Comparison of ENCODE assay signal across 15 mouse cellular contexts in the genomic region with DNA sequence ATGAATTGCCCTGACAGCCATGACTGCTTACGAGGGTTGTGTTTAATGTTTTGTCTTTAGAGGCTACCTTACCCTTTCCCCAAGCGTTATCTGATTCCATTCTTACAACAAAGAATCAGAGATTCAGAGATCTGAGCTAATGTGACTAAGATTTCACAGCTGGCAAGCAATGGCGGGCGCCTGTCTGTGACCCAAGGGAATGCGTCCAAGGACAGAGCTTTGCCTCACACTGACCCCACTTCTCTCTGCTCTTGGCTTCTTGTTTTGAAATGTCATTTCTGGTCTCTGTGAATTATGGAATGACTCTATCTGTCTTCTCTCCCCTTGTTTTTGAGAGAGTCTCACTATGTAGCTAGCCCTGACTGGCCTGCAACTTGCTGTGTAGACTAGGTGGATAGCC. TPM values are rescaled to one million over a fixed set of nuclear protein-coding genes. Genes with fewer than 3 reads are reported as not detected.
DNase-seq lines count a peak whose midpoint lies in the region; ATAC-seq lines count a peak whose summit lies in the region.
"Had no signal": no experiment of that assay in that cellular context is flagged by ENCODE, and none has a peak within 500 bp of the region (broad histone marks: within the 10 kb centered on the region; RNA-seq: fewer than 3 reads in every experiment).

No protein-coding gene starts in this region.

- no peak overlapping the region for H3K4me2 ChIP-seq in embryonic facial prominence, embryonic 12.5 days (replicated peaks)
- H3K4me2 ChIP-seq: forebrain, embryonic 13.5 days; heart, embryonic 13.5 days; limb, embryonic 12.5 days; stomach, embryonic 15.5 days had no signal

- no peaks in the 10 kb centered on the region for H3K36me3 ChIP-seq in embryonic facial prominence, embryonic 12.5 days
- no peaks in the 10 kb centered on the region for H3K36me3 ChIP-seq in embryonic facial prominence, embryonic 10.5 days (replicated peaks)
- H3K36me3 ChIP-seq: heart, embryonic 13.5 days; limb, embryonic 12.5 days; stomach, embryonic 15.5 days had no signal

- no peak for ATAC-seq in embryonic facial prominence, embryonic 12.5 days (ENCODE audit: insufficient number of reproducible peaks, insufficient read depth, low FRiP score, low TSS enrichment)
- ATAC-seq: forebrain, embryonic 13.5 days; inflammation-experienced regulatory T-cells, adult 6 months had no signal

- no peak overlapping the region for H3K4me3 ChIP-seq in embryonic facial prominence, embryonic 12.5 days
- no peak overlapping the region for H3K4me3 ChIP-seq in embryonic facial prominence, embryonic 10.5 days
- H3K4me3 ChIP-seq: forebrain, embryonic 13.5 days; heart, embryonic 13.5 days; layer of hippocampus, adult 2 months; limb, embryonic 12.5 days; stomach, embryonic 15.5 days had no signal

- H3K4me1 ChIP-seq in embryonic facial prominence, embryonic 12.5 days, result peaks cover 30% of the 10 kb centered on the region
- H3K4me1 ChIP-seq in embryonic facial prominence, embryonic 10.5 days, result peaks cover 39% of the 10 kb centered on the region

- no peak overlapping the region for H3K9ac ChIP-seq in embryonic facial prominence, embryonic 12.5 days
- H3K9ac ChIP-seq: forebrain, embryonic 13.5 days; heart, embryonic 13.5 days; limb, embryonic 12.5 days; stomach, embryonic 15.5 days had no signal

- WGBS in embryonic facial prominence, embryonic 12.5 days, result 59% methylated on average over 5 of the region's 5 CpGs
- 70% methylated on average over 5 of the region's 5 CpGs for WGBS in embryonic facial prominence, embryonic 10.5 days

- no peaks in the 10 kb centered on the region for H3K27me3 ChIP-seq in embryonic facial prominence, embryonic 12.5 days
- no peaks in the 10 kb centered on the region for H3K27me3 ChIP-seq in embryonic facial prominence, embryonic 10.5 days (replicated peaks; ENCODE audit: low read depth, poor library complexity, severe bottlenecking)
- H3K27me3 ChIP-seq: forebrain, embryonic 13.5 days; heart, embryonic 13.5 days; limb, embryonic 12.5 days; stomach, embryonic 15.5 days had no signal

- no peak for DNase-seq in embryonic facial prominence, embryonic 10.5 days (ENCODE audit: low spot score)
- peak; percentile 42 for DNase-seq in kidney, postnatal 10 days
- no peak for DNase-seq in kidney, adult 8-10 months
- DNase-seq in adrenal gland, adult 2 months, result peak; percentile 86
- peak; percentile 54 for DNase-seq in lung, postnatal 10 days
- no peak for DNase-seq in embryo, embryonic 10 days (ENCODE audit: low spot score)
- no peak for DNase-seq in heart, postnatal 25 days (ENCODE audit: low spot score)
- DNase-seq: cerebellum, adult 18-20 months had no signal

- intact Hi-C loops in heart, postnatal 25 days (cut with DNase I), result no loop called here

- no peaks in the 10 kb centered on the region for H3K9me3 ChIP-seq in embryonic facial prominence, embryonic 12.5 days
- H3K9me3 ChIP-seq in embryonic facial prominence, embryonic 10.5 days, result no peaks in the 10 kb centered on the region
- H3K9me3 ChIP-seq: forebrain, embryonic 13.5 days; heart, embryonic 13.5 days; limb, embryonic 12.5 days; stomach, embryonic 15.5 days had no signal

- H3K27ac ChIP-seq in embryonic facial prominence, embryonic 12.5 days, result 0 out of 2 replicates have a peak overlapping the region, but pooled peaks have one; percentile 31
- no peak overlapping the region for H3K27ac ChIP-seq in embryonic facial prominence, embryonic 10.5 days (replicated peaks)
- H3K27ac ChIP-seq: forebrain, embryonic 13.5 days; heart, embryonic 13.5 days; layer of hippocampus, adult 2 months; limb, embryonic 12.5 days; stomach, embryonic 15.5 days had no signal

RNA-seq across cellular contexts. Expression of gene Cnst, which starts 17.8 kb away (rescaled TPM):
- polyA plus RNA-seq in embryonic facial prominence, embryonic 12.5 days (2016; fragmentation: Nextera tagmentation; extraction: Ambion mirVana), result 25.0 and 25.7 TPM in 2 replicates
- 21.0 and 21.6 TPM in 2 replicates for polyA plus RNA-seq in embryonic facial prominence, embryonic 10.5 days (2016; fragmentation: Nextera tagmentation; extraction: Ambion mirVana)
- total RNA-seq in adrenal gland, adult 2 months (2021), result 10 to 100 TPM; 26.3 to 35.1 TPM
- polyA plus RNA-seq in adrenal gland, adult 2 months (2012; rRNA removed), result 13.5 and 14.5 TPM in 2 replicates
- 10 to 100 TPM; 42.8 to 47.2 TPM for total RNA-seq in heart, postnatal 25 days (2021)

RNA-seq across cellular contexts. Expression of gene Tfb2m, which starts 17.9 kb away (rescaled TPM):
- 28.9 and 31.1 TPM in 2 replicates for polyA plus RNA-seq in embryonic facial prominence, embryonic 12.5 days (2016; fragmentation: Nextera tagmentation; extraction: Ambion mirVana)
- polyA plus RNA-seq in embryonic facial prominence, embryonic 10.5 days (2016; fragmentation: Nextera tagmentation; extraction: Ambion mirVana), result 25.1 and 28.1 TPM in 2 replicates
- total RNA-seq in adrenal gland, adult 2 months (2021), result 10 to 100 TPM; 58.7 to 59.7 TPM
- 6.0 and 6.4 TPM in 2 replicates for polyA plus RNA-seq in adrenal gland, adult 2 months (2012; rRNA removed)
- 10 to 100 TPM; 47.2 to 47.9 TPM for total RNA-seq in heart, postnatal 25 days (2021)

RNA-seq across cellular contexts. Expression of gene Smyd3, which starts 46.1 kb away (rescaled TPM):
- polyA plus RNA-seq in embryonic facial prominence, embryonic 12.5 days (2016; fragmentation: Nextera tagmentation; extraction: Ambion mirVana), result 26.2 and 28.9 TPM in 2 replicates
- 20.7 and 21.5 TPM in 2 replicates for polyA plus RNA-seq in embryonic facial prominence, embryonic 10.5 days (2016; fragmentation: Nextera tagmentation; extraction: Ambion mirVana)
- 1 to 10 TPM; 5.0 to 7.1 TPM for total RNA-seq in adrenal gland, adult 2 months (2021)
- 0.69 and 0.80 TPM in 2 replicates for polyA plus RNA-seq in adrenal gland, adult 2 months (2012; rRNA removed)
- 1 to 10 TPM; 5.6 to 6.0 TPM for total RNA-seq in heart, postnatal 25 days (2021)

Comparison
In these comparisons a context has a peak if more than half of its experiments do, and no peak if none do; other contexts are left out.
1. DNase-seq: peak in kidney, postnatal 10 days (single experiment), adrenal gland, adult 2 months (single experiment) and lung, postnatal 10 days (single experiment); none in embryonic facial prominence, embryonic 10.5 days (single experiment), kidney, adult 8-10 months (0 of 2), embryo, embryonic 10 days (single experiment) and heart, postnatal 25 days (single experiment).
2. RNA of gene Smyd3, which starts 46.1 kb away (polyA plus RNA-seq): 26.2 to 28.9 TPM in embryonic facial prominence, embryonic 12.5 days and 20.7 to 21.5 TPM in embryonic facial prominence, embryonic 10.5 days; 0.69 to 0.80 TPM in adrenal gland, adult 2 months; every median in the first group is over 10 times any median in the second.